Mouse (Mus musculus): ENCODE measurements around the gene Usp34. TPM values are rescaled to one million over a fixed set of nuclear protein-coding genes. Genes with fewer than 3 reads are reported as not detected.
"Not testable (repeated sequence)": the region's sequence is repeated elsewhere in the genome, so short reads cannot be mapped to it uniquely, and the experiment has no call there.

Gene Usp34
- total and polyA plus RNA-seq, 3 experiments = 47.5 to 92.5 (median 65.4) TPM

DNA sequence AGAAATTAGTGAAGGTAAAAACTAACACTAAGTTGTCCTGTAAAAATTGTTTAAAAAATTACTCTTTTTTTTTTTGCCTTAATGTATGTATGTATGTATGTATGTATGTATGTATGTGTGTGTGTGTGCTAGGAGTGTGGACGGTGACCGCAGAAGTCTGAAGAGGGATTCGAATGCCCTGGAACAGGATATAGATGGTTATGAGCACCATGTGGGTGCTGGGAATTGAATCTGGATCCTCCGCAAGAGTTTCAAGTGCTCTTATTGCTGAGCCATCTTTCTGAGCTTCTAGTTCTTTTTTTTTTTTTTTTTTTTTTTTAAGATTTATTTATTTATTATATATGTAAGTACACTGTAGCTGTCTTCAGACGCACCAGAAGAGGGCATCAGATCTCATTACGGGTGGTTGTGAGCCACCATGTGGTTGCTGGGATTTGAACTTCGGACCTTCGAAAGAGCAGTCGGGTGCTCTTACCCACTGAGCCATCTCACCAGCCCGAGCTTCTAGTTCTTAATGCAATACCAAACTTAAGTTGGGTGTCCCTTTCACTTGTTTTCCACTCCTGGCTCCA, 1.5 kb upstream of the Usp34 start:
- H3K79me2 ChIP-seq (replicated peaks; ENCODE audit: control insufficient read depth, extremely low read depth, insufficient read depth, poor library complexity, severe bottlenecking) = peaks cover 30% of the 10 kb centered on the region
- H3K4me2 ChIP-seq (ENCODE audit: insufficient read depth, low read depth, poor library complexity, severe bottlenecking) = peak overlapping the region; percentile 87
- peaks cover 5 to 25% of the 10 kb centered on the region in 2 experiments; a peak in 3 of 4 replicates for H3K4me1 ChIP-seq (ENCODE audit: control insufficient read depth in 1 of 2, insufficient read depth in 2 of 2)
- H3K27ac ChIP-seq (ENCODE audit: insufficient read depth, low read depth) = peak overlapping the region; percentile 90
- in situ Hi-C loops (cut with MboI; ENCODE audit: low pct_ligation_motif_present, low pct_unique_long_range_greater_than_20kb, low sequenced_read_pairs); H3K27me3 ChIP-seq (replicated peaks); dilution Hi-C loops (cut with MboI; ENCODE audit: extremely low pct_ligation_motif_present, extremely low pct_unique_long_range_greater_than_20kb, low sequenced_read_pairs); H3K9me3 ChIP-seq (replicated peaks; ENCODE audit: low read length): not testable (repeated sequence)
- H3K4me3 ChIP-seq (replicated peaks in 1 of 3; ENCODE audit: low read depth in 2 of 3, low read length in 2 of 3, poor library complexity in 1 of 3) = peak overlapping the region; percentile 47 to 99 (median 90)
- H3K36me3 ChIP-seq (replicated peaks in 1 of 2; ENCODE audit: control insufficient read depth in 1 of 2, insufficient read depth in 1 of 2, low read length in 1 of 2) = peaks cover 0 to 11% of the 10 kb centered on the region in 2 experiments
- TF ChIP-seq TBP (conservative IDR thresholded peaks at IDR 0.05; ENCODE audit: low read depth, low read length) (peak; percentile 62), ZNF384 (IDR thresholded peaks at IDR 0.05; ENCODE audit: low read depth, low read length) (peak; percentile 83), CTCF (conservative IDR thresholded peaks at IDR 0.05 in 1 of 2, IDR thresholded peaks at IDR 0.05 in 1 of 2; ENCODE audit: low read depth in 2 of 2, low read length in 2 of 2) (peak in 1 of 2 experiments; percentile 13; a peak in 1 of 4 replicates)
- DNase-seq (ENCODE audit: extremely low read depth) = peak; percentile 49
- H3K9ac ChIP-seq (ENCODE audit: insufficient read depth, low read depth) = peak overlapping the region; percentile 93

DNA sequence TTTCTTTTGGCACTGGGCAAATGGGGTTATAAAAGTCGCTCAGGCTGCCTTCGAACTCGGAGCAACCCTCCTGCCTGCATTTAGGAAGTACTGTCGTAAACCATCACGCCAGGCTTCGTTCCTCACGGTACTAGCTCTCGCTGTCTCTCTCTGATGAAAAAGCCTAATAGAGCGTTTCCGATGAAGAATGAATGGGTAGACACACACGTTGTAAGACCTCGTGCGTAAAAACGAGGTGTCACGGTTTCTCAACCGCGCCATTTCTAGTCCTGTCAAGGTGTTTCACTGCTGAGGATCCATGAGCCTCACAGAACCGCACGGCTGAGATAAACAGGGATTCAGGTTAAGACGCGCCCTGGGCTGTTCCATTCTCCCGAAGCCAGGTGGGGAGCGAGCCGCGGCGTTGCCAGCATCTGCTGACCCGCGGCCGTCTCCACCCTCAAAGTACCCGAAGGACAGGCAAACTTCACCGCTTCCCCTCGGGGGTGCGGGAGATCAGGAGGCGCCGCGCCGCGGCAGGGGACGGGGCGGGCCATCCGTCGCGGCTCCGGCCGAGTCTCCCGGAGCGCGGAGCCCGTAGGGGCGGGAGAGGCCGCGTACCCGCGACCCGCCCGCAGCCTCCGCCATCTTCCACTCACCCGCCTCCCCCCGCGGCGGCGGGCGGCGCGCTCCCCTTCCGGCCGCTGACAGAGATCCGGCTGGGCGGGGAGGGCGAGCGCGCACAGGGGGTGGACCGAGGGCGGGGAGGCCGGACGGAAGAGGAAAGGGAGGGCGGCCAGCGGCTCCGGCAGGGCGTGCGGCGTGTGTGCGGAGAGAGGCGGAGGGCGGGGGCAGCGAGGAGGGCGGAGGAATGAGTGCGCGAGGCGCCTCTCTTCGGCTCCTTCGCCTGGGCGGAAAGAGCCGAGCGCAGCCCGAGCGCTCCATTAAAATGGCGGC, 754 bp upstream of the Usp34 start:
- no peaks in the 10 kb centered on the region for H3K9me3 ChIP-seq (replicated peaks; ENCODE audit: low read length)
- peak overlapping the region; percentile 65; the same call in 1 of the 2 replicates for H3K4me2 ChIP-seq (ENCODE audit: insufficient read depth, low read depth, poor library complexity, severe bottlenecking)
- peaks cover 5 to 27% of the 10 kb centered on the region in 2 experiments; a peak in 3 of 4 replicates for H3K4me1 ChIP-seq (ENCODE audit: control insufficient read depth in 1 of 2, insufficient read depth in 2 of 2)
- DNase-seq (ENCODE audit: extremely low read depth) = peak; percentile 95
- peak overlapping the region; percentile 90 for H3K27ac ChIP-seq (ENCODE audit: insufficient read depth, low read depth)
- H3K9ac ChIP-seq (ENCODE audit: insufficient read depth, low read depth) = peak overlapping the region; percentile 93
- peak overlapping the region; percentile 47 to 99 (median 90) for H3K4me3 ChIP-seq (replicated peaks in 1 of 3; ENCODE audit: low read depth in 2 of 3, low read length in 2 of 3, poor library complexity in 1 of 3)
- TF ChIP-seq MEF2A (IDR thresholded peaks at IDR 0.05; ENCODE audit: borderline replicate concordance, low read depth, low read length) (peak; percentile 67; the same call in 1 of the 2 replicates), CTCF (conservative IDR thresholded peaks at IDR 0.05 in 1 of 2, IDR thresholded peaks at IDR 0.05 in 1 of 2; ENCODE audit: low read depth in 2 of 2, low read length in 2 of 2) (no peak), EP300 (IDR thresholded peaks at IDR 0.05; ENCODE audit: low read length) (no peak), MXI1 (IDR thresholded peaks at IDR 0.05; ENCODE audit: low read depth, low read length) (peak; percentile 58; the same call in 1 of the 2 replicates), TCF12 (IDR thresholded peaks at IDR 0.05; ENCODE audit: low read depth, low read length) (peak; percentile 95), SIN3A (IDR thresholded peaks at IDR 0.05; ENCODE audit: low read length) (peak; percentile 43), MAX (IDR thresholded peaks at IDR 0.05; ENCODE audit: low read length) (peak; percentile 97), HCFC1 (IDR thresholded peaks at IDR 0.05; ENCODE audit: low read depth, low read length) (peak; percentile 71), JUN (IDR thresholded peaks at IDR 0.05; ENCODE audit: insufficient read depth, low read depth, low read length) (no peak), MYC (IDR thresholded peaks at IDR 0.05; ENCODE audit: low read depth, low read length) (peak; percentile 95), ZMIZ1 (IDR thresholded peaks at IDR 0.05; ENCODE audit: low read depth, low read length) (peak; percentile 93; the same call in 1 of the 2 replicates), NRF1 (IDR thresholded peaks at IDR 0.05; ENCODE audit: low read depth, low read length) (peak; percentile 71; the same call in 1 of the 2 replicates), TBP (conservative IDR thresholded peaks at IDR 0.05; ENCODE audit: low read depth, low read length) (0 out of 2 replicates have a peak, but pooled peaks have one; percentile 24), ELF1 (IDR thresholded peaks at IDR 0.05; ENCODE audit: low read depth, low read length) (peak; percentile 87), SMC3 (IDR thresholded peaks at IDR 0.05; ENCODE audit: low read depth, low read length) (no peak), BHLHE40 (IDR thresholded peaks at IDR 0.05; ENCODE audit: low read depth, low read length) (peak; percentile 77), POLR2A (IDR thresholded peaks at IDR 0.05; ENCODE audit: low read depth, low read length) (peak; percentile 95), JUND (conservative IDR thresholded peaks at IDR 0.05; ENCODE audit: low read depth, low read length) (no peak), NELFE (IDR thresholded peaks at IDR 0.05; ENCODE audit: low read depth, low read length) (peak; percentile 95), RCOR1 (conservative IDR thresholded peaks at IDR 0.05; ENCODE audit: low read depth, low read length) (peak; percentile 46; the same call in 1 of the 2 replicates), MAZ (IDR thresholded peaks at IDR 0.05; ENCODE audit: low read depth, low read length) (peak; percentile 96)
- H3K36me3 ChIP-seq (replicated peaks in 1 of 2; ENCODE audit: control insufficient read depth in 1 of 2, insufficient read depth in 1 of 2, low read length in 1 of 2) = peaks cover 0 to 11% of the 10 kb centered on the region in 2 experiments
- no peaks in the 10 kb centered on the region for H3K27me3 ChIP-seq (replicated peaks)
- H3K79me2 ChIP-seq (replicated peaks; ENCODE audit: control insufficient read depth, extremely low read depth, insufficient read depth, poor library complexity, severe bottlenecking) = peaks cover 38% of the 10 kb centered on the region
- dilution Hi-C loops (cut with MboI; ENCODE audit: extremely low pct_ligation_motif_present, extremely low pct_unique_long_range_greater_than_20kb, low sequenced_read_pairs) = no loop called here
- in situ Hi-C loops (cut with MboI; ENCODE audit: low pct_ligation_motif_present, low pct_unique_long_range_greater_than_20kb, low sequenced_read_pairs) = no loop called here
